Mouse (Mus musculus) T-cell, adult 2 months (primary cell): ENCODE data around the gene Prx.
A peak's percentile ranks its signal among the peaks of the same experiment; 100 is the strongest.
"Not testable (repeated sequence)": the region's sequence is repeated elsewhere in the genome, so short reads cannot be mapped to it uniquely, and the experiment has no call there.

Source experiments
- DNase-seq: peaks from one replicate; pipeline ENCODE4 v3.0.0; 2022; ENCODE audit warnings: low spot score

The Prx gene

DNA sequence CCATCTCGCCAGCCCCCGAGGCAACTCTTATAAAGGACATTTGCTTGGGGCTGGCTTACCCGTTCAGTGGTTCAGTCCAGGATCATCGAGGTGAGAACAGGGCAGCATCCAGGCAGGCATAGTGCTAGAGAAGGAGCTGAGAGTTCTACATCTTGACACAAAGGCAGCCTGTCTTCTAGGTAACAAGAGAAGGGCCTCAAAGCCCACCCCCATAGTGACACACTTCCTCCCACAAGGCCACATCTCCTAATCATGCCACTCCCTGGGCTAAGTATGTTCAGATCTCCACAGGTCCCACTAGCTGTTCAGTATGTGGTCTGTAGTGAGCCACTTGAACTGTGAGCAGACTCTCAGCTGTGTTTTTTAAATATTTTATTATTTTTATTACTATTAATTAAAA lies 15.3 kb upstream of the Prx start:
- DNase-seq = no peak

DNA sequence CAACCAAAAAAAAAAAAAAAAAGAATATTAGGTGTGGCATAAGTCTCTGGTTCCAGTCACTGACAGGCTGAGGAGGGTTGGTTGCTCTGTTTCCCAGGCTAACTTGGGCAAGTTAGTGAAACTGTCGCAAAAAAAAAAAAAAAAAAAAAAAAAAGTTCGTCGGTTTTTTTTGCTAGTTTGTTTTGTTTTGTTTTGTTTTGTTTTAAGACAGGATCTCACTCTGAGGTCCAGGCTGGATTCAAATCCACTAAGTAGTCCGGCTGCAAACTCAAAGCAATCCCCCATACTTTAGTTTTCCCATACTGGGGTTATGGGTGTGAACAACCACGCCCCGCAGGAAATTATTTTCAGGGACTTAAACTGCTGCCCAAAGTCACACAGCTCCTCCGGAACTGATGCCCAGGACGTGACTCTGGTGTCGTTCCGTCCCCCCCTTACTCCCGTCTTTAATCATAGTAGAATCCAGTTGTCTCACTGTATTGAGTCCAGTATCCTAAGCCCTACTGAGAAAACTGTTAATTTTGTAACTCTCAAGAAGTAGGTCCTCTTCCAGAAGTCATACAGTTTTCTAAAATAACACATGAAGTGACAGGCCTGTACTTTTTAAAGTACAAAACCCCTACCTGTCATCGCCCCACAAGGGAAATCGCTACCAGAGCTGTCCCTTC lies 12.9 kb upstream of the Prx start:
- no peak for DNase-seq

DNA sequence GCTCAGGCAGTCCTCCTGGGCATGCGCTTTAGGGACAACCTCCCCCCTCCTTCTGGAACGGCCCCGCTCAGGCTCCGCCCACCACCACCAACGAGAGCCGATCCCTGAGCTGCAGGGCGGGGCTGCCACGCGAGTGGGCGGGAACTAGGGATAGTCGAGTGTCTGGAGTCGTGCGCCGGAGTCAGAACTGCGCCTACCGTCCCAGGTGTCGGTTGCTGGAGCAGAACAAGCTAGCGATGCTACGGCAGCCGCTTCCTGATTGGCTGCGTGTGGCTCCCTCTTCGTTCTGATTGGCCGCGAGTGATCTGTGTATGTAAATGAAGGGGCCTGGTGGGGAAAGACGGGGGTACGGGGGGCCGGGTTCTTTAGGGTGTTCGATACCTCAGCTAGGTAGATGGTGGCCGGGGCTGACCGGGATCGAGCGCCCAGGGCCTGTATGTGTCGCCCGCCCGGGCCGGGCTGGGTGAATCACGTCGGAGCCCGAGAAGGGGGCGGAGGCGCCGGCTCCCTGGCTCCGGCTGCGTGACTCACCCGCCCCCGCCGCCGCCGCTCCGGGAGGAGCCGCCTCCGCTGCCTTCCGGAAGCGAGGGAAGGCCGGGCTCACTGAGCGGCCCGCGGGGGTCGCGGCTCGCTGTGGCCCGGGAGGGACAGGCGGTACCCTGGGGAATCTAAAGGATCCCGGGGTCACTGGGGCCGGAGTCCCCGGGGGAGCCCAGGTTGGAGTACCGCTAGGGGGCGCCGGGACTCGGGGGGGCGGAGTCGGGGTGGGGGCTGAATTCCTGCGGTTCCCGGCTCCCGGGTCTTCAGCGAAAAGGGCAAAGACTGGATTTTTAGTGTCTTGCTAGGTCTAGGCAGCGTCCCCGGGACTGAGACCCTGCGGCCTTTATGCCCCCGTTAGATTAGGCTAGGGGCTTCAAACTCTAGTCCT lies 12.1 kb upstream of the Prx start, which contains the start of gene Sertad1:
Gene Sertad1, plus strand, starts transcription at position 141 of the 928 bp plus-strand sequence.
- peak; percentile 100 for DNase-seq

DNA sequence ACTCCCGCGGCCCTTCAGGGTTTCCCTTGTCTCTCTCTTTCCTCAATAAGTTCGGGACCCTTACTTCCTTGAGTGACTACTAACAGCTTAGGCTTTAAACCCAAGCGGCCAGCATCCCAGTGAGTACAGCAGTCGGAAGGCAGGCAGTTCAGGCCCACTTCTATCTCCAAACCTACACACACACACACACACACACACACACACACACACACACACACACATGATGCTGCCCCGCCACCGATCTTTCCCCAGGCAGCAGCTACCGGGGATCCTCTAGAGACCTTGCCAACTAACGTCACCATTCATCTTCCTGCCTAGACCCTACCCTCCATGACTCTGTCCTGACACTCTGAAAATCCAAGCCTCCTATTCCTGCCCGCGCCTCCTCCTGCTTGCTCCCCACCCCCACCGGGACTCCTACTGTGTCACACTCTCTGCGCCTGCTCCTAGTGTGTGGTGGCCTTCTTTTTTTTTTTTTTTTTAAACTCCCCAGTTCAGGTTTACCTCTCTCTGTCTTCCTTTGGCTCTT lies 11.3 kb upstream of the Prx start:
- peak; percentile 20 for DNase-seq

DNA sequence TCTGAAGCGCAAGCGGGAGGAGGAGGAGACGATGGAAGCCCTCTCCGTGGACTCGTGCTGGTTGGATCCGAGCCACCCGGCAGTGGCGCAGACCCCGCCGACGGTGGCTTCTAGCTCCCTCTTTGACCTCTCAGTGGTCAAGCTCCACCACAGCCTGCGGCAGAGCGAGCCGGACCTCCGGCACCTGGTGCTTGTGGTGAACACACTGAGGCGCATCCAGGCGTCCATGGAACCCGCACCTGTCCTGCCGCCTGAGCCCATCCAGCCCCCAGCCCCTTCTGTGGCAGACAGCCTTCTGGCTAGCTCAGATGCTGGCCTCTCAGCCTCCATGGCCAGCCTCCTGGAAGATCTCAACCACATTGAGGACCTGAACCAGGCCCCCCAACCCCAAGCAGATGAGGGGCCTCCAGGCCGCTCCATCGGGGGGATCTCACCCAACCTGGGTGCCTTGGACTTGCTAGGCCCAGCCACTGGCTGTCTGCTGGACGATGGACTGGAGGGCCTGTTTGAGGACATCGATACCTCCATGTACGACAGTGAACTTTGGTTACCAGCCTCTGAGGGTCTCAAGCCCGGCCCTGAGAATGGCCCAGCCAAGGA lies 9.8 kb upstream of the Prx start:
- no peak for DNase-seq

DNA sequence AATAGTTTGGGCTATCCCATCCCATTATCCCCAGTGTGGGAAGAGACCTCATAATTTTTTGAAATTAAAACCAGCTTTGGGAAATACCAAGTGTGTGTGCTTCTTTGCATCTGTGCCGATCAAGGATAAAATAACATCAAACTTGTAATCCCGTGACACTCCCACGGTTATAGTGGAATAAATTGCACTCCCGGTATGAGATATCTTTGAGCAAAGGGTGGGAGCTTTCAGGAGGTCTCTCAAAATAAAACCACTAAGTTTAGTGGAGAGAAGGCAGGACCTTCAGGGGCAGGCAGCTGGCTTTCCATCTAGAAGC lies 8.9 kb upstream of the Prx start:
- DNase-seq = no peak

DNA sequence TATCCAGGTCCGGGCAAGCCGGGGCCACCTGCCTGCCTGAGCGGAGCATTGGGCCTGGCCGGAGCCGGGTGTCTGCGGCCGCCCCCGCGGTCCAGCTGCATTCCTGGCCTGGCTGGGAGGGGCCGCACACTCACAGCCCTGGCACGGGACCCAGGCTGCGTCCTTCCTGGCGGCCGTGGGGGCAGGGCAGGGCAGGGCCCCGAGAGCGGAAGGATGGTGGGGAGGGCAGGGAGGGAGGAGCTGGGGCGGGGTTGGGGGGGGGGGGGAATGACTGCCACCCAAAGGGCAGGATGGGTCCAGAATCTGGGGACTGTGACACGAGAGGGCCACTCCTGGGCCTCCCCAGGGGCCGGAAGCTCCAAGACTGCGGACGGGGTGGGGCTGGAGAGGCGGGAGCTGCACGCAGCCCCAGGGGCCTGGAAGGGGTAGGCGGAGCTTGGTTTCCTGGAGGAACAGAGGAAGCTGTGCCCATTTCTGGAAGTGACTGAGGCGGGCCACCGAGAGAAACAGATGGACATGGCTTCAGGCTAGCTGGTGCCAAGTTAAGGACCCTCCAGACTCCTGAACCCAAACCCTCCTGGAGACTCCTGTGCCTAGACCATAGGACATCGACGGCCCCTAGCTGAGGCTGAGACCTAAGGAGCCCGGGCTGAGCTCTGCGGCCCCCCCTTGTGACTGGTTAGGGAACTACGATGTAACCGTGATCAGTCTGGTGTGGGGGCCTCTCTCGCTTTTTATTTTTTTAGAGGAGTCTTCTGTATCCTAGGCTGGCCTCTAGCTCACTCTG lies 8.4 kb upstream of the Prx start:
- peak; percentile 84 for DNase-seq

DNA sequence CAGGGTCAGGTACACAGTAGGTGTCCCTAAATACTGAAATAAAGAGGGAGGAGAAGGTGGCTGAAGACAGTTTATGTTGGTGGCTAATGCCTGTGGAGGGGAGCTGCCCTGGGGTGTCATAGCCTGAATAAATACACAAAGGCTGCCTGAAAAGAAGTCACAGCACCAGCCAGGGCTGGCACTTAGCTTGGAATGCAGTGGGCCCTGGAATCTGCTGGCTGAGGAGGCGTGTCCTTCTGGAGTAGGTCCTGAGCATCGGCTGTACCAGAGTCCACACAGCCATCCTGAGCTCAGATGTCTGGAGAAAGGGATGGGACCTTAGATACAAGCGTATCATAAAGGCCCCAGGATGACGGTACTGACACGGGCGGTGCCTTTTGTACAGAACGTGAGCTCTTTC lies 7.3 kb upstream of the Prx start:
- DNase-seq = no peak

DNA sequence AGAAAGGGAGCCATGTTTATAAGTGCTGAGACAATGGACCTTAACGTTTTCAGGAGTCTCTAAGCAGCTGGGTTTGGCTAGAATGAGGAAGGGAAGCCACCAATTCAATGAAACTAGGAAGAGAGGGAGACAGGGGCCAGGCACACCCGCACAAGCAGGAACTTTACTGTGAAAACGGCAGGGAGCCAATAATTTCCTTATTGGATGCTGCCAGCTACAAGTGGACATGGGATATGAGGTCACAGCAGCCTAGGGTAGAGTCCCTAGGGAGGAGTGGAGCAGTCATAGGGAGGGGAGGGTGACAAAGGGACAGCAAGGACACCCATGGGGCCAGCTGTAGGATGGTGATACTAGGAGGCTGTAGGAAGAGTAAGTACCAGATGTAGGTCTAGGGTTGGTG lies 6.1 kb upstream of the Prx start:
- DNase-seq = no peak

DNA sequence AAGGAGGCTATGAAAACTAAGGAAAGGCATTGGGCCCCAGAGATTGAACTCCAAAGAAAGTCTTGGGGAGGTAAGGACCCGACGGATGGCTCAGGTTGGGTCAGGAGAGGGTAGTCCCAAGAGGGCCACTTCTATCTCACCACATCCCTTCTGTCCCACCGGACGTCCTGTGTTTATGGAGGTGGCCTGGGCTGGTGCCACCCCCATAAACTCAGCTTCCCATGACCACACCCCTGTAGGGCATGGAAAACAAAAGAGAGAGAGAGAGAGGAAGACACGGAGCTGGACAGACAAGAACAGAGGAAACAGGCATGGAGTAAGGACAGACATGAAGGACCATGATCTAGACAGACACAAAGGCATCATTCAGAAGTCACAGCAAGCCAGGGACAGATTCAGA lies 5.7 kb upstream of the Prx start:
- no peak for DNase-seq

DNA sequence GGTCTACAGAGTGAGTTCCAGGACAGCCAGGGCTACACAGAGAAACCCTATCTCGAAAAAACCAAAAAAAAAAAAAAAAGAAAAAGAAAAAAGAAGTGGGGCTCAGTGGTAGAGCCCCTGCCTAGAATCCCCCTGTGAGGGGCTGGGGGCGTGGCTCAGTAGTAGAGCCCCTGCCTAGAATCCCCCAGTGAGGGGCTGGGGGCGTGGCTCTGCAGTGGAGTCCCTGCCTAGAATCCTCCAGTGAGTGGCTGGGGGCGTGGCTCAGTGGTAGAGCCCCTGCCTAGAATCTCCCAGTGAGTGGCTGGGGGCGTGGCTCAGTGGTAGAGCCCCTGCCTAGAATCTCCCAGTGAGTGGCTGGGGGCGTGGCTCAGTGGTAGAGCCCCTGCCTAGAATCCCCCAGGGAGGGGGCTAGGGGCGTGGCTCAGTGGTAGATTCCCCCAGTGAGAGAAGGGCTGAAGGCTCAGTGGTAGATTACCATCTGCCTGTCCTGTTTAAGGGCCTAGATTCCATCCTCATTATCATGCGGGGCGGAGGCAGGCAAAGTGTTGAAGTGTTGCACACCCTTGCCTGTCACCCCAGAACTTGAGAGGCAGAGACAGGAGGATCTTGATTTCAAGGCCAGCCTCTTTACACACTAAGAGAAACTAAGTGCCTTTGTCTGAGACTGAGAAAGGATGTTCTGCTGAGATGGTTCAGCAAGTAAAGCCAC lies 4.3 kb upstream of the Prx start:
- not testable (repeated sequence) for DNase-seq

DNA sequence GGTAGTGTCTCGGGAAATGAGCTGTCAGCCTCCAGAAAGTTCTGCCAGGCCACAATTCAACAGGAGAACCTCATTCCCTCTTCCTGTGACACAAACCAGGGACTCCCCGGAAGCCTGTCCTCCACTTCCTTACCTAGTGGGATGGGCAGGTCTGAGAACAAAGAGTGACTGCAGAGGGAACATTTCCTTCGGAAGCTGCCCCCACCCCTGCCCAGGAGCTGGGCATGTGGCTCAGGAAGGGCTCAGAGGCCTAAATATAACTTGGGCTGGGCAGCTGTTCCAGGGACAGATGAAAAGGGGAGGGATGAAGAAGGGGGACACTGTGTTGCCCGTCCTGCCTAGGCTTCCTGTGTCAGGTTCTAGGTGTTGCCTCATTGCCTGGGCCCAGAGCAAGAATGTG lies 2.5 kb downstream of the Prx start:
- no peak for DNase-seq

DNA sequence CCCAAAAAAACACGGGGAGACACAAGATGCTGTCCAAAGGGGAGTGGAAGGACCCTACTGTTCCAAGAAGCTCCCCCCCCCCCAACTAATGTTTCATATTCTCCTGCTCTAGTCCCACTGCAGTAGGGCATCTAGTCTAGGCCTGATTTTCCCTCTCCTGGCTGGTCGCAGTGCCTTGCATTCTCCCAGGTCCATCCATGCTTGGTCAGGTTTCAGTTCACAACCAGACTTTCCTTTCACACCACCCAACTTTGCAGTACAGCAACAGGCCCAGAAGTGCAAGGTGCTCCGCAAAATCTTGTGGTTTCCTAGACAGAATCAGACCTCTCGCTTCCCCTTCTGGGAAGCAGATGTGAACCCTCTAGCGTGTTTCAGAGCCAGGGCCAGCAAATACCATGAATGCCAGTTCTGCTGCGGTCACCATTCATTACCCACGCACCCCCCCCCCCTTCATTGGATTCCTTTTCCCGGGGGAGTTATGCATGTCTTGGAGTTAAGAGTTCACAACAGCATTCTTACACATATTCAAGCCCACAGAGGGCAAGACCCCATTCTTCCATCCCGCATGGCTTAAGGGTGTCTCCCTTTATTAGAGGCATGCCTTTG lies 7.7 kb downstream of the Prx start:
- no peak for DNase-seq

DNA sequence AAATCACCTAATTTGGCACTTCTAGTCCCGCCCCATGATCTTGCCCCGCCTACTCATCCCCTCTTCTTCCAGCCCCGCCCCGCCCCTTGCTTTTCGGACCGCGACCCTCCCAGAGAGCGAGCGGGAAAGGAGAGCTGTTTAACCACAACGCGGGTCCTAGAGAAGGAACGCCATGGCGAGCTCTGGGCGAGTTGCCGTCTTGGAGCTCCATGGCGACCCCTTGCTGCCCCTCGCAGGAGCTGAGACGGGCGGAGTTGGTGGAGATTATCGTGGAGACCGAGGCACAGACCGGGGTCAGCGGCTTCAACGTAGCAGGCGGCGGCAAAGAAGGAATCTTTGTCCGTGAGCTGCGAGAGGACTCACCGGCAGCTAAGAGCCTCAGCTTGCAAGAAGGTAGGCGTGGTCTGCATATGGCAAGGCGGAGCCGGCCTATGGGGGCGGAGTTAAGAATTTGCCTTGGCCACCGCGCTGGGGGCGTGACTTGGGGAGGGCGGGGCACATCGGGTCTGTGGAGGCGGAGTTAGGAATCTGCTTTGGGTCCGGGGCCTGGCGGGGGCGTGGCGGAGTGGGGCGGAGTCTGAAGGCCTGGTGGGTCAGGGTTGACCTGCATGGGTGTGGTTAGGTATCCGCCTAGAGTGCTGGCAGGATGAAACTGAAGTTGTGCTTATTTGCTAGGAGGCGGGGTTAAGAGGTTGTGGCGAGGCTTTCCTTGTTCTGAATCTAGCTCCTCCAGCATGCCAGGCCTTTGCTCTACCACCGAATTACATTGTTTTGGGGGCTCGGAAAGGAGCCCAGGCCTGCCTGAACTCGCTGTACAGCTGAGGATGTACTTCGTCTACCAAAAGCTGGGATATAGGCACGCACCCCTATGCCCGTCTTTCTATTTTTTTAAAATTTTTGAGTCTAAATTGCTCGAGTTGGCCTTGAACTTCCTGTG lies 8.9 kb downstream of the Prx start:
- DNase-seq = peak; percentile 97

DNA sequence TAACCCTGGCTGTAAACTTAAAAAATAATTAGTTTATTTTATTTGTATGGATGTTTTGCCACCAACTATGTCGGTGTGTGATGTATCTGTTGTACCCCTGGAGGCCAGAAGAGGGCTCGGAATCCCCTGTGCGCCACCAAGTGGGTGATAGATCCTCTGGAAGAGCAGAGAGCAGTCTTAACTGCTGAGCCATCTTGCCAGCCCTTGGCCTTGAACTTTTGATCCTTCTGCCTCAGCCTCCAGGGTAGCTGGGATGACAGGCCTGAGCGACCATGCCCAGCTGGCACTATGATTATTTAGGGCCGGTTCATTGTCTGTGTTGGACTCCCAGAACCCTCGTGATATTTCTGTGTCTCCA lies 9.5 kb downstream of the Prx start:
- peak; percentile 76 for DNase-seq

DNA sequence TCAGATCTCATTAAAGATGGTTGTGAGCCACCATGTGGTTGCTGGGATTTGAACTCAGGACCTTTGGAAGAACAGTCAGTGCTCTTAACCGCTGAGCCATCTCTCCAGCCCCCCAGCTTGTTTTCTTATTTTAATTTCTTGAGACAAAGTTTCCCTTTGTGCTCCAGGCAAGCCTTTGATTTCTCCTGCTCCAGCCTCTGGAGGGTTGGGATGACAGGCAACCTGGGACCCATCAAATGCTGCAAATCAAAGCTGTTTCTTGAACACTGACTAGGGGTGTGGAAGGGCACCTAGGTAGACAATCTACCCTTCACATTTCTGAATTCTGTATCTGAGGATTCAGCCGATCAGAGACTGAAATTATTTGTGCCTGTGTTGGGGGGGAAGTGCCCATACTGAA lies 11.7 kb downstream of the Prx start:
- DNase-seq = no peak

DNA sequence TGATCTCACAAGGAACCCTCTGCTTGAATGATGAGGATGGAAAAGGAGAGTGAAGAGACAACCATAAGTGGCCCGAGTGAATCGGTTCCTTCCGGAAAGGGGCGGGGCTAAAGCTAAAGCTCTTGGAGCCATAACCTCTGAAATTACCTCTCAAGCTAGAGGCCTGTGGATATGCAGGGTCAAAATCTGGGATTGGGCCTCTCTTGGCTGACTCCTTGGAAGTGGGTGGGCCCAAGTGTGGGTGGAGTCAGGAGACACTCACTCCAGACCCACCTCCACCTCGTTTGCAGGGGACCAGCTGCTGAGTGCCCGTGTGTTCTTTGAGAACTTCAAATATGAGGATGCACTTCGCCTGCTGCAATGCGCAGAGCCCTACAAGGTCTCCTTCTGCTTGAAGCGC lies 15.8 kb downstream of the Prx start:
- DNase-seq = no peak

DNA sequence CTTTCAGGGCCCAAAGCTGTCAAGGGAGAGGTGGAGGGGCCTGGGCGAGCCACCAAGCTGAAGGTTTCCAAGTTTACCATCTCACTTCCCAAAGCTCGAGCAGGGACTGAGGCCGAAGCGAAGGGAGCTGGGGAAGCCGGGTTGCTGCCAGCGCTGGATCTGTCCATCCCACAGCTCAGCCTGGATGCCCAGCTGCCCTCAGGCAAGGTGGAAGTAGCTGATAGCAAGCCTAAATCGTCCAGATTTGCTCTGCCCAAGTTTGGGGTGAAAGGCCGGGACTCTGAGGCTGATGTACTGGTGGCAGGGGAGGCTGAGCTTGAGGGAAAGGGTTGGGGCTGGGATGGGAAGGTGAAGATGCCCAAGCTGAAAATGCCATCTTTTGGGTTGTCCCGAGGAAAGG lies 19.2 kb downstream of the Prx start:
- DNase-seq = no peak

DNA sequence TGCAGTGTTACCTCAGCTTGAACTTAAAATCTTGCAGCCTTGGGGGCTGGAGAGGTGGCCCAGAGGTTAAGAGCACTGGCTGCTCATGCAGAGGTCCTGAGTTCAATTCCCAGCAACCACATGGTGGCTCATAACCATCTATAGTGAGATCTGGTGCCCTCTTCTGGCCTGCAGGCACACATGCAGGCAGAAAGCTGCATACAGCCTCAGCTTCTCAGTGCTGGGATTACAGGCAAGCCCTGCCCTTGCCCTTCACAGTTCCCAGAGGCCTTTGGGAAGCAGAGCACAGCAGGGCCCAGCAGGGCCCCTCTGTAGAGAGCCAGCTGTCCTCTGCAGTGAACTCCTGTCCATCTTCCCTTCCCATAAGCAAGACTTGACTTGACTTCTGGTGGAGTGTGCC lies 21.0 kb downstream of the Prx start:
- DNase-seq = no peak

DNA sequence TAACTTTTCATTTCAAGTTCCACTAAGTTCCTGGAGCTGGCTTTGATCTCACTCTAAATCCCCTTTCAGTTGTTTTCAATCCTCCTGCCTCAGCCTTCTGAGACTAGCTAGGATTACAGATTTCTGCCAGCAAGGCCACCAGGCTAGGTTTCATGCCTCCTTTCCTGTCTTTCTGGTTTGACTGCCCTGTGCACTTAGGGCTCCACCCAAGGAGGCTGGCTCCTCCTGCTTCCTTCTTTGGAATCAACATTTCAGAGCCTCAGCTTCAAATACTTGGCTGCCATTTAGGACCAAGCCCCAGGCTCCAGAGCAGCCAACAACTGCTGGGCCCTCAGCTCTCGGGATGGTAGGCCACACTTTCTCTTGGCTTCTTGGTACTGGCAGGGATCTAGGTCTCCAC lies 21.5 kb downstream of the Prx start:
- DNase-seq = no peak
